Mouse (Mus musculus) spleen, postnatal 10 days (tissue): ENCODE data around the gene Topbp1.
"Not testable (repeated sequence)": the region's sequence is repeated elsewhere in the genome, so short reads cannot be mapped to it uniquely, and the experiment has no call there.

ENCODE experiments used
- DNase-seq, 2 experiments: peaks; one replicate each; pipeline ENCODE4 v3.0.0; 2021 to 2022; ENCODE audit warnings: low spot score in 2 of 2

Topbp1 gene

DNA sequence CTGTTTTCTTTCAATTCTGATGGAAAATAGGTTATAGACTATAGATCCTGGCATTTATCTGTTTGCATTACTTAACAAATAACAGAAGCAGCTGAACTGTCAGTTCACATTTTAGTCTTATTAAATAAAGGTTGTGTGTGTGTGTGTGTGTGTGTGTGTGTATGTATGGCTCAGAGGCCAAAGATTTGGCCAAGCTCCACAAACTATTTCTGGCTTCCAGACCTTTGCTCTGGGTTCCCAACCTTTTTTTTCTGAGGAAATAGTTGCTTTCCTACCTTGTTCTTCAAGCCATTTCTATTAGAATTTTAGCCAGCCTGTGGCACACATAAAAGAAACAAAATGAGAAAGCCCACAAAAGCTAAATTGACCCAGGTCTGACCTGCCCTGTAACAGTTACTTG lies 43.8 kb downstream of the Topbp1 start:
- DNase-seq, result no peak

GRCm38 (mm10) chr9:103353500-103354260 lies 48.7 kb downstream of the Topbp1 start:
- DNase-seq, result not testable (repeated sequence)

- peak in 1 of 2 experiments; percentile 27 for DNase-seq
Observed at GRCm38 (mm10) chr9:103357893-103358292, 52.9 kb downstream of the Topbp1 start.

- DNase-seq, result no peak
Observed at GRCm38 (mm10) chr9:103358545-103358944, 53.5 kb downstream of the Topbp1 start.

GRCm38 (mm10) chr9:103360642-103361041 lies 55.6 kb downstream of the Topbp1 start:
- no peak for DNase-seq

GRCm38 (mm10) chr9:103363088-103363487 lies 58.1 kb downstream of the Topbp1 start:
- no peak for DNase-seq

GRCm38 (mm10) chr9:103363730-103364417 lies 58.9 kb downstream of the Topbp1 start:
- peak; percentile 18 to 36 for DNase-seq

DNA sequence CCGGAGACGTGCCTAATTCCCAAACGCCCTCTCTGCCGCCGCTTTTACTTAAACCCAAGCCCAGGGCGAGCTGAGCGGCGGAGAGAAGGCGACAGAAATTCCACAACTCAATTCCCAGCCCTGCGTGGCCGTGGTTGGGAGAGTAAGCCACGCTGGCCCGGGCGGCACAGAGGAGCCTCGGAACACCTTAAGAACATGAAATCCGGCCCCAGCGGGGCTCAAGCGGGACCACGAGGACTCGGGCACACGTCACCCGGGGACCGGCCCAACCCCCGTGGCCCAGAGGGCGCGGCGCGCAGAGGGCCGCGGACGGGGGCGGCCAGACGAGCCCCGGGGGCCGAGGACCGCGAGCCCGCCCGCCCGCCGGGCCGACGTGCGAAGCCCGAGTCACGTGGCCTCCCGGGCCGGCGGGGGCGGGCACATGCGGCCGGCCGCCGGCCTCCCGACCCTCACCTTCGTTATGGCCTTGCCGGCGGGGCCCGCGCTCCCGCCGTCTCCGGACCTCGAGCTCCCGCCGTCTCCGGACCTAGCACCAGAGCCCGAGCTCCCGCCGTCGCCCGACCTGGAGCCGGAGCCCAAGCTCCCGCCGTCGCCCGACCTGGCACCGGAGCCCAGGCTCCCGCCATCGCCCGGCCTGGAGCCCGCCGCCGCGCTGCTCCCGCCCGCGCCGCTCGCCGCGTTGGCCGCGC lies 59.7 kb downstream of the Topbp1 start:
- peak; percentile 74 to 79 for DNase-seq

- peak; percentile 95 to 99 for DNase-seq
Observed at GRCm38 (mm10) chr9:103365290-103366247, 60.6 kb downstream of the Topbp1 start, which contains the start of gene Cdv3. Gene Cdv3, minus strand, starts transcription at chr9:103365840.

GRCm38 (mm10) chr9:103366356-103366755 lies 61.3 kb downstream of the Topbp1 start:
- no peak for DNase-seq

DNA sequence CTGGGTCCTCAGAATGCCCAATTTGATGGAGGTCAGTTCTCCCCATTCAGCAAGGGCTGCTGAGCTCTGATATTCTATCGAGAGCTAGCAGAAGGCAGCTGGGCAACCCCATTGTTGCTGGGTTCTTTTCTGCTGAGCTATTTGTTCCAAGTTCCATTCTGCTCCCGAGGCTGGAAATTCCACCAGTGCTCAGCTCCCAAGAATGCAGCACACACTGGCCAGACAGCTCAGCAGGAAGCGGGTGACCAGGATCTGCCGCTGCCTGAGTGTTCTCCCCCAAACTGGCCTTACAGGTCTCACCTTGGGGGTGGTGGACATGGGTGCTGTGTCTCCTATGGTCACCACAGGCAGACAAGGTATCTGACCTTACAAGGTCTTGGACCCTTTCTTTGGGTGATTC lies 64.9 kb downstream of the Topbp1 start:
- no peak for DNase-seq

- no peak for DNase-seq
Observed at GRCm38 (mm10) chr9:103372271-103373010, 67.4 kb downstream of the Topbp1 start.

DNA sequence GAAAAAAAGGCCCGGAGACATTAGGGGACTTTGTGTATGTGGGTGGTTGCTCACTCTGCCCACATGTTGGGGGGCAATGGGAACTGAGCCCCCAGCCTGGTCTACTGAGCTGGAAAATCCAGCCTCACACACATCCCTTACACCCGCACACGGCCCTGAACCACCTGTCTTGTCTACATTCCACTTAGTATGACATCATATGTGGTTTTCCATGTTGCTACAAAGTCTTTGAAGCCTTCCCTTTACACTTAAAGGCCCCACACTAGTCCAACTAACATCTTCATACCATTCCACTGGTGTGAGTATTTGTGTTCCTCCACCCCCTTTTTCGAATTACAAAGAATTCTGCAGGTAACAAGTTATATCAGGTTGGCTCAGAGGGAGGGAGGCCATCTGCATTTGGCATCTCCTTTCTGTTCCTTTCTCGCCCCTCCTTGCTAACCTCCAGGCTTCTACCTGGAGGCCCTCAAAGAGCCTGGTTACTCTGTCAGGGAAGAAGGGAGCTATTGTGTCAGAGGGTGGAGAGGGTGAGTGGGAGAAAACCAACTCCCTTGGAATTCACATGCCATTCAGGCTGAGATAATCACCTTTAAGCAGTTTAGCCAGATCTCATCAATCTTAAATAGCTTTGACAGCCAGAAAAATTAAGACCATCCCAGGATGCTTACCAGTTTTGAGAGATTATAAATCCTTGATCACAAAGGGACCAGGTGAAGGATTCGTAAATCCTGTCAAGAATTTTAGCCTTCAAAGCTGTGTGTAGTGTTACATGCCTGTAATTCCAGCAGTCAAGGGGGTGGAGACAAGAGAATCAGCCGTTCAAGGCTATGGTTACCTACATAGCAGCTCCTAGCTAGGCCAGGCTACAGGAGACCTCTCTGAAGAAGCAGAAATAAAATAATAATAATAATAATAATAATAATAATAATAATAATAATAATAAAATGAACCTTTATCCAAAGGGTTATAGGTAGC lies 71.6 kb downstream of the Topbp1 start:
- DNase-seq, result no peak

- DNase-seq, result no peak
Observed at GRCm38 (mm10) chr9:103378686-103379085, 73.7 kb downstream of the Topbp1 start.

- DNase-seq, result no peak
Observed at GRCm38 (mm10) chr9:103379199-103379598, 74.2 kb downstream of the Topbp1 start.

GRCm38 (mm10) chr9:103380566-103380965 lies 75.6 kb downstream of the Topbp1 start:
- DNase-seq, result no peak

GRCm38 (mm10) chr9:103382989-103383388 lies 78.0 kb downstream of the Topbp1 start:
- no peak for DNase-seq

DNA sequence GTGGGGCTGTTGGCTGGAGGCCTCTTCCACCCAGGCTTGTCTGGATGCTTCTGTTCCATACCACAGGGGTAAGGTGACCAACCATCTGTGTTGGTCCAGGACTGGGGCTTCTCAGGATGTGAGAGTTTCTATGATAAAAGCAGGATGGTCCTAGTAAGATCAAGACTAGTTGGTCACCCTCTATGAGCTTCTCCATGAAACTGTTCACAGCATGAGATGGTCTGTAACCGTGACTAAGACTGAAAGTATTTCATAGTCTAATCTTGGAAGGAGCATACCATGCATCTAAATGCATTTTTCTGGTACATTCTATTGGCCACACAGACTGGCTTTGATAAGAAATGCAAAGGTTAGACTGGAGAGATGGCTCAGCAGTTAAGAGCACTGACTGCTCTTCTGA lies 78.6 kb downstream of the Topbp1 start:
- DNase-seq, result no peak

- no peak for DNase-seq
Observed at GRCm38 (mm10) chr9:103384141-103384796, 79.3 kb downstream of the Topbp1 start.
